Mouse (Mus musculus) ES-E14 (cell line): ENCODE measurements around the gene Jph2.

Experiments used
- HCFC1 ChIP-seq: IDR thresholded peaks from 2 replicates; pipeline ENCODE4 v1.6.1; 2012; ENCODE audit warnings: low read length, inconsistent platforms, borderline replicate concordance; ENCODE audit not compliant: insufficient read depth
- MAFK ChIP-seq: IDR thresholded peaks from 2 replicates; pipeline ENCODE4 v1.6.1; 2014; ENCODE audit warnings: mild to moderate bottlenecking, low read depth, low read length, inconsistent platforms; ENCODE audit not compliant: insufficient read depth

GRCm38 (mm10) chr2:163349411-163349810 is 48.4 kb downstream of the Jph2 start:
- TF ChIP-seq MAFK (no peak), HCFC1 (no peak)
